Mouse (Mus musculus) myocyte (in vitro differentiated cells): ENCODE results near the gene Otud1. TPM values are rescaled to one million over a fixed set of nuclear protein-coding genes. Genes with fewer than 3 reads are reported as not detected.

Source experiments
- H3K27me3 ChIP-seq: one replicate; pipeline ENCODE4 v1.6.1; 2011; ENCODE audit not compliant: control insufficient read depth, insufficient read depth, insufficient read length
- H3K36me3 ChIP-seq: one replicate; pipeline ENCODE4 v1.6.1; 2011; ENCODE audit not compliant: control insufficient read depth, insufficient read depth
- H3K4me2 ChIP-seq: one replicate; pipeline ENCODE4 v1.6.1; 2011; ENCODE audit warnings: low read depth, control low read depth
- H3K4me3 ChIP-seq: one replicate; pipeline ENCODE4 v1.5.1; 2011; ENCODE audit warnings: mild to moderate bottlenecking, control low read depth, moderate library complexity
- H3K79me2 ChIP-seq: one replicate; pipeline ENCODE4 v1.6.1; 2011; ENCODE audit not compliant: control insufficient read depth, insufficient read depth
- H3ac ChIP-seq: one replicate; pipeline ENCODE4 v1.6.1; 2011; ENCODE audit not compliant: control insufficient read depth, insufficient read length
- CEBPB ChIP-seq: IDR thresholded peaks from 2 replicates; pipeline ENCODE4 v1.6.1; 2011; ENCODE audit warnings: mild to moderate bottlenecking, moderate library complexity; ENCODE audit not compliant: poor library complexity, insufficient read depth, severe bottlenecking
- E2F4 ChIP-seq: IDR thresholded peaks from one replicate; pipeline ENCODE4 v1.6.1; 2011; ENCODE audit warnings: mild to moderate bottlenecking, control low read depth, moderate library complexity; ENCODE audit not compliant: insufficient read depth
- MAX ChIP-seq: IDR thresholded peaks from one replicate; pipeline ENCODE4 v1.6.1; 2011; ENCODE audit warnings: low read depth, mild to moderate bottlenecking, control low read depth
- MYOD1 ChIP-seq, 3 experiments: IDR thresholded peaks; one replicate each; pipeline ENCODE4 v1.6.1; 2011; ENCODE audit warnings: control low read depth in 2 of 3, low read depth in 2 of 3, mild to moderate bottlenecking in 2 of 3, moderate library complexity in 1 of 3; ENCODE audit not compliant: insufficient read length in 2 of 3, control insufficient read depth in 1 of 3
- MYOG ChIP-seq, 3 experiments: IDR thresholded peaks; one replicate each; pipeline ENCODE4 v1.6.1; 2011; ENCODE audit warnings: control low read depth in 2 of 3, low read depth in 2 of 3, mild to moderate bottlenecking in 2 of 3; ENCODE audit not compliant: insufficient read length in 2 of 3, control insufficient read depth in 1 of 3, insufficient read depth in 1 of 3
- POLR2A ChIP-seq: IDR thresholded peaks from one replicate; pipeline ENCODE4 v1.6.1; 2011; ENCODE audit warnings: low read depth, mild to moderate bottlenecking, control low read depth, moderate library complexity; ENCODE audit not compliant: insufficient read length
- POLR2AphosphoS2 ChIP-seq: IDR thresholded peaks from one replicate; pipeline ENCODE4 v1.6.1; 2011; ENCODE audit warnings: low read depth, control low read depth; ENCODE audit not compliant: insufficient read length
- REST ChIP-seq: IDR thresholded peaks from one replicate; pipeline ENCODE4 v1.6.1; 2011; ENCODE audit warnings: mild to moderate bottlenecking, control low read depth, moderate library complexity; ENCODE audit not compliant: insufficient read depth, insufficient read length
- SRF ChIP-seq: IDR thresholded peaks from one replicate; pipeline ENCODE4 v1.6.1; 2011; ENCODE audit warnings: low read depth; ENCODE audit not compliant: control insufficient read depth, insufficient read length
- TCF12 ChIP-seq: IDR thresholded peaks from one replicate; pipeline ENCODE4 v1.6.1; 2011; ENCODE audit warnings: mild to moderate bottlenecking, control low read depth; ENCODE audit not compliant: poor library complexity, insufficient read depth, severe bottlenecking
- TCF3 ChIP-seq: IDR thresholded peaks from one replicate; pipeline ENCODE4 v1.6.1; 2011; ENCODE audit warnings: low read depth, control low read depth; ENCODE audit not compliant: insufficient read length
- USF1 ChIP-seq: IDR thresholded peaks from one replicate; pipeline ENCODE4 v1.6.1; 2011; ENCODE audit warnings: low read depth, mild to moderate bottlenecking, control low read depth, moderate library complexity
- polyA plus RNA-seq: library from polyadenylated mRNA; unstranded; fragments of >200 nt; fragmentation: generic; extraction: Trizol; gene quantifications from one replicate; pipeline ENCODE4 v1.2.1, GENCODE M21; 2012; ENCODE audit warnings: missing spikeins

Gene Otud1
- polyA plus RNA-seq, 1 experiment: 3.5 TPM

DNA sequence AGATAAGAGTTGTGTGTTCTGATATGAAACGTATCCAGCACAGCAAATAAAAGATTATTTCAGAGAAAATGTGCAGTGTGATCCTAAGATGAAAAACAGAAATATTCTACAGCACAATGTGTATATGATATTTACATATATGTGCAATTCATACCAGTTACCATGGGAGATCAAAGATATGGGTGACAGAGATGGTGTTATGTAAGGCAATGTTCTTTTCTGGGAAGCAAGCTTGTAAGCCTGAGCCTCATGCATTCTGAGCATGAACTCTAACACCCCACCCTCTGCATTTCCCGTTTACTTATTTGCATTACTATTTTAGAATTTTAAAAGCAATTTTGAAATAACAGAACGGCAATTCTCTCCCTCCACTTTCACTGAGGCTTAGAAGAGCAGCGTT lies 11.4 kb upstream of the Otud1 start:
- Histone ChIP-seq H3ac (no peak overlapping the region), H3K4me2 (no peak overlapping the region), H3K27me3 (no peaks in the 10 kb centered on the region), H3K4me3 (no peak overlapping the region), H3K36me3 (no peaks in the 10 kb centered on the region), H3K79me2 (no peaks in the 10 kb centered on the region)
- no peak for TF ChIP-seq MYOD1 (IDR thresholded peaks at IDR 0.05; ENCODE audit: control insufficient read depth in 1 of 3, insufficient read length in 2 of 3, low read depth in 2 of 3)
- no peak for TF ChIP-seq MAX
- TF ChIP-seq MYOG (IDR thresholded peaks at IDR 0.05; ENCODE audit: control insufficient read depth in 1 of 3, insufficient read depth in 1 of 3, insufficient read length in 2 of 3, low read depth in 2 of 3): no peak
- TF ChIP-seq TCF12: no peak
- TF ChIP-seq E2F4: no peak
- no peak for TF ChIP-seq CEBPB
- no peak for TF ChIP-seq POLR2A
- TF ChIP-seq USF1: no peak
- TF ChIP-seq TCF3: no peak
- TF ChIP-seq SRF: no peak
- TF ChIP-seq POLR2AphosphoS2: no peak
- no peak for TF ChIP-seq REST

DNA sequence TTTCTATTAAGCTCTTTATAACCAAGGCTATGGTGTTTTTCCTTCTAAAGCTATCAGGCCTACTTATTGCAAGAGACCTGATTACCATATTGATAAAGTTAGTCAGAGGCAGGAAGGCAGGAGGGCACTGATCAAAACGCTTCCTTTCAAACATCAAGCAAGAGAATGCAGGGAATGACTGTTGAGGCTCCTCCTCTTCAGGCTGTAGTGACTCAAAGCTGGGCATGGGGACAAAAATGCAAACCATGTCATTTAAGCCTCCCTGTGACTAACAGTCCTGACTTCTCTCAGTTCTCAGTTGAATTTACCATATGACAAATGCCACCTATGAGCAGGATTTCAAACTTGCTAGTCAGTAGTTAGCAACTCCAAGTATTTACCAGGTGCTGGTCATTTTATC lies 10.6 kb upstream of the Otud1 start:
- Histone ChIP-seq H3K27me3 (no peaks in the 10 kb centered on the region), H3K4me3 (no peak overlapping the region), H3K36me3 (no peaks in the 10 kb centered on the region), H3ac (no peak overlapping the region), H3K79me2 (no peaks in the 10 kb centered on the region), H3K4me2 (no peak overlapping the region)
- TF ChIP-seq TCF3: no peak
- TF ChIP-seq MAX: no peak
- no peak for TF ChIP-seq POLR2AphosphoS2

DNA sequence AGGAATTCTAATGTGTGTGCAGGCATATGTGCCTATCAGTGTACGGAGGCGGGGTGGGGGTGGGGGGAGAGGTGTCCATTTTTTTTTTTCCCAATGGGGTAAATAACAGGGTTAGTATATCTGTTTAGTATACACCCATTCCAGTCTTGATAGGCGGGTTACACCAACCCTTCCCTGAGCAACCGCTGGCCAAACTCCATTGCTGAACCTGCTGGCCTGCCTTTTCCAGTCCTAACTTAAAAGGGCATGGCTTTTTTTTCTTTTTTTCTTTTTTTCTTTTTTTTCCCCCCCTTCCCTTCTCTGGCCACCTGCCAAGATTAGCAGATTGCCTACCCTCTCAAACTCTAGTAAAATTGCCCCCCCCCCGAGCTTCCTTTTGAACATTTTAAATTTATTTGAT lies 1.1 kb upstream of the Otud1 start:
- Histone ChIP-seq H3K36me3 (no peaks in the 10 kb centered on the region), H3ac (no peak overlapping the region), H3K4me3 (peak overlapping the region; percentile 43), H3K79me2 (peaks cover 13% of the 10 kb centered on the region), H3K4me2 (peak overlapping the region; percentile 85), H3K27me3 (no peaks in the 10 kb centered on the region)
- no peak for TF ChIP-seq MYOD1 (IDR thresholded peaks at IDR 0.05; ENCODE audit: control insufficient read depth in 1 of 3, insufficient read length in 2 of 3, low read depth in 2 of 3)
- TF ChIP-seq SRF: no peak
- TF ChIP-seq CEBPB: no peak
- no peak for TF ChIP-seq TCF12
- TF ChIP-seq POLR2A: no peak

DNA sequence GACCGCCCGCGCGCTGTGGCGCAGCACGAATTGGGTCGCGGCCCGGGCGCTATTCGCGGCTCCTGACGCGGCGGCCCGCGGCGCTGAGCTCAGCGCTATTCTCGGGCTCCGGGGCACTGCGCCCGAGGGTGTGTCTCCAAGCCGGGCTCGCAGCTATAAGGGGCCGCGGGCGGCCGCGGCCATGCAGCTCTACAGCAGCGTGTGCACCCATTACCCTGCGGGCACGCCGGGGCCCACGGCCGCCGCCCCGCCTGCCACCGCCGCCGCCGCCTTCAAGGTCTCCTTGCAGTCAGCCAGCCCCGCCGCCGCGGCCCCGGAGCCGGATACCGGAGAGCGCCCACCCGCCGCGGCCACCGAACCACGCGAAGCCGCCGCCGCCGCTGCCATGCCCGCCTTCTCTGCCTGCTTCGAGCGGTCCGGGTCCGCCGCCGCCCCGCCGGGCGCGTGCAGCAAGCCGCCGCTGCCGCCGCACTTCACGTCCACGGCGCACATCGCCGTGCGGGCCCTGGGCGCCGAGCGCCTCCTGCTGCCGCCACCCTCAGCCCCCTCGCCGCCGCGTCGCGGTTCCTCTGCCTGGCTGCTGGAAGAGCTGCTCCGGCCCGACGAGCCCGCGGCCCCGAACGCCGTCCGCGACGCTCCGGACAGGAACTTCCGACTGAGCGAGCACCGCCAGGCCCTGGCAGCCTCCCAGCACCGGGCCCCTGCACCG lies 483 bp downstream of the Otud1 start:
- H3K4me2 ChIP-seq: peak overlapping the region; percentile 61
- no peaks in the 10 kb centered on the region for H3K36me3 ChIP-seq
- peak overlapping the region; percentile 50 for H3K4me3 ChIP-seq
- no peak for TF ChIP-seq TCF3
- peak in 1 of 3 experiments; percentile 25 for TF ChIP-seq MYOD1 (IDR thresholded peaks at IDR 0.05; ENCODE audit: control insufficient read depth in 1 of 3, insufficient read length in 2 of 3, low read depth in 2 of 3)
- no peak for TF ChIP-seq SRF
- no peak for TF ChIP-seq POLR2AphosphoS2
- no peak for TF ChIP-seq CEBPB
- TF ChIP-seq E2F4: no peak
- TF ChIP-seq MYOG (IDR thresholded peaks at IDR 0.05; ENCODE audit: control insufficient read depth in 1 of 3, insufficient read depth in 1 of 3, insufficient read length in 2 of 3, low read depth in 2 of 3): peak in 1 of 3 experiments; percentile 37
- no peak for TF ChIP-seq MAX
- no peak for TF ChIP-seq POLR2A
- no peak for TF ChIP-seq TCF12
- TF ChIP-seq USF1: no peak
- TF ChIP-seq REST: no peak
- H3K27me3 ChIP-seq: no peaks in the 10 kb centered on the region
- peak overlapping the region; percentile 91 for H3ac ChIP-seq
- peaks cover 13% of the 10 kb centered on the region for H3K79me2 ChIP-seq

DNA sequence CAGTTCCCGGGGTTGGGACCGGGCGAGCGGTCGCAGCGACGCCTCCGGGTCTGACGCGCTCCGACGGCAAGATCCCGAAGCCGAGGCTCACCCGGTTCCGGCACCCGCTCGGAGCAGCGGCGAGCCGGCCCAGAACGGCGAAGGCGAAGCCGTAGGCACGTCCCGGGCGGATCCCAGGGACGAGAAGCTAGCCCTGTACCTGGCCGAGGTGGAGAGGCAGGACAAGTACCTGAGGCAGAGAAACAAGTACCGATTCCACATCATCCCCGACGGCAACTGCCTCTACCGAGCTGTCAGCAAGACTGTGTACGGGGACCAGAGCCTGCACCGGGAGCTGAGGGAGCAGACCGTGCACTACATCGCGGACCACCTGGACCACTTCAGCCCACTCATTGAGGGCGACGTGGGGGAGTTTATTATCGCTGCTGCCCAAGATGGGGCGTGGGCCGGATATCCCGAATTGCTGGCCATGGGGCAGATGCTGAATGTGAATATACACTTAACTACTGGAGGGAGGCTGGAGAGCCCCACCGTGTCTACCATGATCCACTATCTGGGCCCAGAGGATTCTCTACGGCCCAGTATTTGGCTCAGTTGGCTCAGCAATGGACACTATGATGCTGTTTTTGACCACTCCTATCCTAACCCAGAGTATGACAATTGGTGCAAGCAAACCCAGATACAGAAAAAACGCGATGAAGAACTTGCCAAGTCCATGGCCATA lies 1.3 kb downstream of the Otud1 start:
- Histone ChIP-seq H3K36me3 (no peaks in the 10 kb centered on the region), H3K4me3 (peak overlapping the region; percentile 50), H3K4me2 (peak overlapping the region; percentile 61), H3ac (peak overlapping the region; percentile 91), H3K79me2 (peaks cover 13% of the 10 kb centered on the region), H3K27me3 (no peaks in the 10 kb centered on the region)
- TF ChIP-seq CEBPB: no peak
- TF ChIP-seq POLR2AphosphoS2: no peak
- no peak for TF ChIP-seq USF1
- TF ChIP-seq MYOD1 (IDR thresholded peaks at IDR 0.05; ENCODE audit: control insufficient read depth in 1 of 3, insufficient read length in 2 of 3, low read depth in 2 of 3): no peak
- no peak for TF ChIP-seq MAX
- TF ChIP-seq REST: no peak
- no peak for TF ChIP-seq SRF
- no peak for TF ChIP-seq E2F4
- no peak for TF ChIP-seq TCF3
- TF ChIP-seq MYOG (IDR thresholded peaks at IDR 0.05; ENCODE audit: control insufficient read depth in 1 of 3, insufficient read depth in 1 of 3, insufficient read length in 2 of 3, low read depth in 2 of 3): no peak
- TF ChIP-seq TCF12: no peak
